ENCODE assay signal across 11 mouse cellular contexts in genomic region chr6:90773811-90774233, GRCm38 (mm10).
A peak's percentile ranks its signal among the peaks of the same experiment; 100 is the strongest.
DNase-seq lines count a peak whose midpoint lies in the region; ATAC-seq lines count a peak whose summit lies in the region.
"Had no signal": no experiment of that assay in that cellular context is flagged by ENCODE, and none has a peak within 500 bp of the region (broad histone marks: within the 10 kb centered on the region; RNA-seq: fewer than 3 reads in every experiment).

No protein-coding gene starts in this region.

- H3K4me3 ChIP-seq in hindbrain, embryonic 15.5 days: no peak overlapping the region
- H3K4me3 ChIP-seq in hindbrain, embryonic 10.5 days: no peak overlapping the region
- H3K4me3 ChIP-seq: forebrain, embryonic 10.5 days had no signal

- no peaks in the 10 kb centered on the region for H3K36me3 ChIP-seq in hindbrain, embryonic 15.5 days
- H3K36me3 ChIP-seq in hindbrain, embryonic 10.5 days: peaks cover 39% of the 10 kb centered on the region

- H3K27ac ChIP-seq in hindbrain, embryonic 15.5 days (replicated peaks): peak overlapping the region; percentile 20
- H3K27ac ChIP-seq in hindbrain, embryonic 10.5 days: no peak overlapping the region; the same call in 1 of the 2 replicates
- H3K27ac ChIP-seq: forebrain, embryonic 10.5 days had no signal

- H3K9ac ChIP-seq in hindbrain, embryonic 15.5 days: no peak overlapping the region

- peaks cover 5% of the 10 kb centered on the region for H3K4me1 ChIP-seq in hindbrain, embryonic 15.5 days (replicated peaks)
- peaks cover 19% of the 10 kb centered on the region for H3K4me1 ChIP-seq in hindbrain, embryonic 10.5 days (replicated peaks)

- H3K9me3 ChIP-seq in hindbrain, embryonic 15.5 days: no peaks in the 10 kb centered on the region
- H3K9me3 ChIP-seq in hindbrain, embryonic 10.5 days: no peaks in the 10 kb centered on the region
- H3K9me3 ChIP-seq: forebrain, embryonic 10.5 days had no signal

- peak; percentile 66 for ATAC-seq in hindbrain, embryonic 15.5 days (ENCODE audit: low FRiP score, low read depth)
- ATAC-seq in cerebellum, adult (ENCODE audit: insufficient number of reproducible peaks, low FRiP score, low TSS enrichment): peak; percentile 82; the same call in 1 of the 2 replicates

- no peak overlapping the region for H3K4me2 ChIP-seq in hindbrain, embryonic 15.5 days

- H3K27me3 ChIP-seq in hindbrain, embryonic 15.5 days: no peaks in the 10 kb centered on the region
- H3K27me3 ChIP-seq in hindbrain, embryonic 10.5 days (ENCODE audit: insufficient read depth, poor library complexity, severe bottlenecking): no peaks in the 10 kb centered on the region

- no peak for DNase-seq in hindbrain, embryonic 10.5 days (ENCODE audit: low spot score)
- DNase-seq in Muller cell, postnatal 12 days (ENCODE audit: inconsistent ontology term): peak; percentile 61
- peak; percentile 56 for DNase-seq in gastrocnemius, postnatal 25 days
- DNase-seq in urinary bladder, postnatal 14 days (ENCODE audit: low spot score): no peak
- no peak for DNase-seq in urinary bladder, postnatal 25 days (ENCODE audit: low spot score)
- DNase-seq: adrenal gland, adult 2 months; embryo, embryonic 11 days; thymus, adult 2 months had no signal

Comparison
In these comparisons a context has a peak if more than half of its experiments do, and no peak if none do; other contexts are left out.
1. DNase-seq: peak in Muller cell, postnatal 12 days (single experiment) and gastrocnemius, postnatal 25 days (single experiment); none in hindbrain, embryonic 10.5 days (single experiment), urinary bladder, postnatal 14 days (single experiment) and urinary bladder, postnatal 25 days (single experiment).